Mouse (Mus musculus): ENCODE results near the gene Xrra1. TPM values are rescaled to one million over a fixed set of nuclear protein-coding genes. Genes with fewer than 3 reads are reported as not detected.

Xrra1 gene
- polyA plus RNA-seq (2015; fragmentation: Nextera tagmentation; extraction: Ambion mirVana): 1.8 and 4.6 TPM in 2 replicates

DNA sequence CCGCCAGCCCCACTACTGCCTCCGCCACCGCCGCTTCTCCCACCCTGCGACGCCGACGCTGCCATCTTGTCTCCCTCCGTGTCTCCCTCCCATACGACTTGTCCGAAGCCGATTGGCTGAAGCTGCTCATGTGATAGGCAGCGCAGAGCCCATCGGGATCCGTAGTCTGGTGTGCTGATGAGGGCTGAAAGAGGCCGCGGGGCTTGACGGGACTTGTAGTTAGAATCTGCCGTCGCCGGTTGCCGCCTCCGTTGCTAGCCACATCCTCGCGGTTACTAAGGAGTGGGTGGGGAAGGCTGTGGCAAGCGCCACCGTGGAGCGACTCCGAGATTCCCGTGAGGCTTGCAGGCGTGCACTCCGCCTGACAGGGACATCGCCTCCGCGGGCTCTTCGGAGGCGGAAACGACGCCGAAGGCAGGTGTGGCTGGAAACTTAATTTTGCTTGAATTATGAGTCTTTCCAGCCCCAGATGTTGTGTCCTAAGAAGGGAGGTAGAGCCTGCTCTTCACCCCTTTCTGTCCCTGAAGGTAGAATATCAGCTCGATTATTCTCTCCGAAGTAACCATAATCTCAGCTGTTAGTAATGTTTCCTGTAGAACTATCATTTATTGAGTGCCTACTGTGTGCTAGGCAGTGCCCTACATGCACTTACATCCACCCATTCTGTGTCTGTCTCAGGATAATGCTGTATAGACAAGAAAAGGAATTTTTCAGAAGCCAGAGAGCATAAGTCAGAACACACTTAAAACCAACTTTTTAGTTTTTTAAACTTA is at the start of gene Xrra1:
TSS of gene Xrra1 (plus strand) at position 304 of the 773 bp plus-strand sequence.

DNA sequence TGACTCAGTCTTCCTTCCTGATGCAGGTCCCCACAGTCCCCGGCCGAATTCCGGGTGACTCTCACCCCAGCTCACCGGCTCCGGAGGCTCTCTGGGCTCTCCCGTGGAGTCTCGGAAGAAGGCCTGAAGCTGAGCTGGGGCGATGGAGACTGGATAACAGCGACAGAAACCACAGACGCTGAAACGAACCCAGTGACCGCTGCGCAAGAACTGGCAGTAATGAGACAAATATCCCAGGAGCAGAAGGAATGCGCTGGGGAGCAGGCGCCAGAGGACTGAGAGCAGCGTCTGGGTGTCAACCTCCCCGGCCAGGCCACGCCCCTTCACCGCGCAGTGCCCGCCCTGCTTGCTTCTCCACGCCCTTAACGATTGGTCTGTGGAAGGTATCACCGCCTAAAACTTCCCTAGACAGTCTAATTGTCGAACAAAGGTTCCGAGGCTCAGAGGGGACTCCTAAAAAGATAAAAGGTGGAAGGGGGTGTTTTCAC is 30.8 kb upstream of the Xrra1 start, which contains the start of gene Neu3:
TSS of gene Neu3 (minus strand) at position 335 of the 488 bp plus-strand sequence.

DNA sequence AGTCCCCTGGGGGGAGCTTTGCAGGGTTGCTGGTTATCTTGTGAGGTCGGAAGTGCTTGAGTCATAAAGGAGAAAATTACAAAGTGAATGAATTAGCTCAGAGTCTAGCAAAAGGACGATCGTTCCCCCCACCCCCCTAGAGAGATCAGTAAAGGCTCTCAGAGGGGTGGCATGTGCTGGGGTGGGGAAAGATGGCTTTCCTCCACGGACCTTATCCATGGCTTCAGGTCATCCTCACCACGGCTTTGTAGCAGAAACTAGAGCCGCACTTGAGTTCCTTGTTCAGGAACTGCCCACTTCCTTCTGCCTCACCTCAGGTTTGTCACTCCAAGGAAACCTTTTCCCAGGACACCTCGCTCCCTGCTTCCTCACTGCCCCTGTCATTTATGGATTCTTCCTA is 4.4 kb downstream of the Xrra1 start, which contains the start of gene Spcs2:
TSS of gene Spcs2 (minus strand) at position 101 of the 400 bp plus-strand sequence.

Other genes with a start within 250 kb of the Xrra1 start
- 6.2 and 10.0 TPM in 2 replicates for gene Tpbgl, start 232.0 kb upstream of the Xrra1 start, polyA plus RNA-seq (2015; fragmentation: Nextera tagmentation; extraction: Ambion mirVana)
- gene Slco2b1, start 147.8 kb upstream of the Xrra1 start, polyA plus RNA-seq (2015; fragmentation: Nextera tagmentation; extraction: Ambion mirVana): 6.2 and 6.9 TPM in 2 replicates
- not detected in 2 replicates for gene Olfr520, start 128.8 kb upstream of the Xrra1 start, polyA plus RNA-seq (2015; fragmentation: Nextera tagmentation; extraction: Ambion mirVana)
- gene Olfr521, start 95.6 kb upstream of the Xrra1 start, polyA plus RNA-seq (2015; fragmentation: Nextera tagmentation; extraction: Ambion mirVana): not detected in 2 replicates
- 3.0 and 4.3 TPM in 2 replicates for gene Neu3, start 30.7 kb upstream of the Xrra1 start, polyA plus RNA-seq (2015; fragmentation: Nextera tagmentation; extraction: Ambion mirVana)
- 336 and 378 TPM in 2 replicates for gene Spcs2, start 4.3 kb downstream of the Xrra1 start, polyA plus RNA-seq (2015; fragmentation: Nextera tagmentation; extraction: Ambion mirVana)
- 2.7 and 2.9 TPM in 2 replicates for gene Rnf169, start 121.3 kb downstream of the Xrra1 start, polyA plus RNA-seq (2015; fragmentation: Nextera tagmentation; extraction: Ambion mirVana)
- gene Chrdl2, start 147.1 kb downstream of the Xrra1 start, polyA plus RNA-seq (2015; fragmentation: Nextera tagmentation; extraction: Ambion mirVana): 0.24 TPM in 1 of 2 replicates, not detected in the other